Mouse (Mus musculus): Measurements from ENCODE around the gene Alg9.

The Alg9 gene

GRCm38 (mm10) chr9:50815666-50816065 lies 40.8 kb downstream of the Alg9 start:
- 98% methylated on average over 4 of the region's 4 CpGs for WGBS

- 95% methylated on average over 1 of the region's 1 CpGs for WGBS
These were observed 41.7 kb downstream of the Alg9 start for GRCm38 (mm10) chr9:50816512-50816911.

- WGBS, result 95% methylated on average over 6 of the region's 6 CpGs
These were observed 43.2 kb downstream of the Alg9 start for GRCm38 (mm10) chr9:50818050-50818449.

- 36% methylated on average over 6 of the region's 6 CpGs for WGBS
These were observed 44.9 kb downstream of the Alg9 start for GRCm38 (mm10) chr9:50819716-50820115.

- 89% methylated on average over 6 of the region's 6 CpGs for WGBS
These were observed 46.8 kb downstream of the Alg9 start for GRCm38 (mm10) chr9:50821651-50822050.

GRCm38 (mm10) chr9:50822216-50822615 lies 47.4 kb downstream of the Alg9 start:
- WGBS, result 66% methylated on average over 5 of the region's 5 CpGs

GRCm38 (mm10) chr9:50823779-50824453 lies 49.1 kb downstream of the Alg9 start:
- WGBS, result 82% methylated on average over 11 of the region's 11 CpGs

GRCm38 (mm10) chr9:50831514-50831913 lies 56.7 kb downstream of the Alg9 start:
- 94% methylated on average over 5 of the region's 5 CpGs for WGBS

- 68% methylated on average over 4 of the region's 4 CpGs for WGBS
These were observed 57.3 kb downstream of the Alg9 start for GRCm38 (mm10) chr9:50832162-50832561.

GRCm38 (mm10) chr9:50832582-50832981 lies 57.8 kb downstream of the Alg9 start:
- 83% methylated on average over 2 of the region's 2 CpGs for WGBS

- WGBS, result 62% methylated on average over 8 of the region's 8 CpGs
These were observed 59.0 kb downstream of the Alg9 start for GRCm38 (mm10) chr9:50833786-50834185.

GRCm38 (mm10) chr9:50835068-50835705 lies 60.4 kb downstream of the Alg9 start:
- 83% methylated on average over 10 of the region's 10 CpGs for WGBS

GRCm38 (mm10) chr9:50836097-50836496 lies 61.3 kb downstream of the Alg9 start:
- 81% methylated on average over 4 of the region's 4 CpGs for WGBS

- WGBS, result 69% methylated on average over 13 of the region's 13 CpGs
These were observed 66.4 kb downstream of the Alg9 start for GRCm38 (mm10) chr9:50841079-50841789.

- 89% methylated on average over 3 of the region's 3 CpGs for WGBS
These were observed 70.3 kb downstream of the Alg9 start, which contains the start of gene Ppp2r1b for GRCm38 (mm10) chr9:50845081-50845480. TSS of gene Ppp2r1b (plus strand) at chr9:50845301.

- WGBS, result 75% methylated on average over 9 of the region's 9 CpGs
These were observed 70.7 kb downstream of the Alg9 start for GRCm38 (mm10) chr9:50845547-50845946.

GRCm38 (mm10) chr9:50847133-50847532 lies 72.3 kb downstream of the Alg9 start:
- WGBS, result 91% methylated on average over 6 of the region's 6 CpGs

GRCm38 (mm10) chr9:50847606-50848368 lies 73.0 kb downstream of the Alg9 start:
- WGBS, result 77% methylated on average over 12 of the region's 12 CpGs

GRCm38 (mm10) chr9:50848821-50849220 lies 74.0 kb downstream of the Alg9 start:
- WGBS, result 63% methylated on average over 5 of the region's 5 CpGs

- WGBS, result 12% methylated on average over 8 of the region's 8 CpGs
These were observed 74.4 kb downstream of the Alg9 start for GRCm38 (mm10) chr9:50849249-50849648.

GRCm38 (mm10) chr9:50849755-50850154 lies 74.9 kb downstream of the Alg9 start:
- 50% methylated on average over 9 of the region's 9 CpGs for WGBS

GRCm38 (mm10) chr9:50850271-50850670 lies 75.5 kb downstream of the Alg9 start:
- WGBS, result 23% methylated on average over 11 of the region's 11 CpGs
